Mouse (Mus musculus): ENCODE results near the gene Gmpr2. TPM values are rescaled to one million over a fixed set of nuclear protein-coding genes. Genes with fewer than 3 reads are reported as not detected.

Gmpr2 gene
- total and polyA plus RNA-seq, 2 experiments = 9.9 to 13.1 TPM

DNA sequence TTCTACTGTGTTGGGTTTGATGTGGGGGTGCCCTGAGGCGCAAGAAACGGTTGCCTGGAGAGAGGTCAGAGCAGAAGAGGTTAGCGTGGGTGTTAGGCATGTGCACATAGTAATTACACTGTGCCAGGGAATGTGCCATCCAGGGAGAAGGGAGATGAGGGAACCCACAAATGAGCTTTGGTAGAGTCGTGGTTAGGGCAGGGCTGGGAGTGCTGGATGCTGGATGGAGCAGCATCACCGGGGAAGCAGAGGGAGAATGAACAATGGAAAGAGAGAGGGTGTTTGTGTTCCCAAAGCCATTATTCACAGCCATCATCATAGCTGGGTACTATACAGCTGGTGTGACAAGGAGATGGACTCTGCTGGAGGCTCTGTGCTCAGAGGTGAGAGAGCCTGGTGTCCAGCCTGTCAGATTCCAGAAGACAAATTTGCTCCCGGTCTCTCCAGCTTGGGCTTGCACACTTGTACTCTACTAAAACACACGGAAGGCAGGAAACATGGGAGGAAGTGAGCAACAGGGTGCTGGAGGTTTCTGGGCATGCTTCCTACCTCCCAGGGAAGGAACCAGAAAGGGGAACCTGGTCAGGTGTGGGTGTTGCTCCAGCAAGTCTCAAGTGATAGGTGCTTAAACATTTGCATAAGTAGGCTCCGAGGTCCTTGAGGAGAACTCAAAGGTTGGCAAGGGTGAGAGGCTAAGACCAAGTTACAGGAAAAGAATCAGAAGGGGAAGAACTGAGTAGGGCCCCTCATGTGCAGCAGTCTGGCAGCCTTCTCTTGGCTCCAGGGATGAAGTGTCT lies 56.3 kb downstream of the Gmpr2 start:
- Histone ChIP-seq H3K27ac (replicated peaks; ENCODE audit: insufficient read depth, low read depth, low read length) (no peak overlapping the region), H3K4me1 (ENCODE audit: control insufficient read depth, insufficient read depth, low read length) (peaks cover 20% of the 10 kb centered on the region), H3K9ac (ENCODE audit: low read depth, low read length) (no peak overlapping the region), H3K4me3 (ENCODE audit: insufficient read depth, low read depth, low read length) (no peak overlapping the region), H3K79me2 (ENCODE audit: control insufficient read depth, insufficient read depth, low read length) (no peaks in the 10 kb centered on the region), H3K27me3 (ENCODE audit: control insufficient read depth, insufficient read depth, low read length) (no peaks in the 10 kb centered on the region), H3K36me3 (ENCODE audit: control insufficient read depth, insufficient read depth, low read length) (no peaks in the 10 kb centered on the region)
- no peak for DNase-seq (ENCODE audit: extremely low read depth, low read depth, low spot score)
- TF ChIP-seq CTCF (IDR thresholded peaks at IDR 0.05; ENCODE audit: low read depth, low read length) (no peak), POLR2A (IDR thresholded peaks at IDR 0.05; ENCODE audit: extremely low read depth, insufficient read depth, low read length) (no peak)
- WGBS = 80% methylated on average over 8 of the region's 8 CpGs

Other genes with a start within 250 kb of the Gmpr2 start
Only the 30 nearest of the 35 such genes appear.
- 0.09 and 0.13 TPM in 2 replicates for gene Carmil3, start 181.3 kb upstream of the Gmpr2 start, total RNA-seq (2014; rRNA removed)
- gene Carmil3, start 181.3 kb upstream of the Gmpr2 start, polyA plus RNA-seq (2012; rRNA removed) = 0.29 and 0.36 TPM in 2 replicates
- gene Cpne6, start 161.5 kb upstream of the Gmpr2 start, total RNA-seq (2014; rRNA removed) = not detected in 2 replicates
- gene Cpne6, start 161.5 kb upstream of the Gmpr2 start, polyA plus RNA-seq (2012; rRNA removed) = not detected in 2 replicates
- gene Nrl, start 147.0 kb upstream of the Gmpr2 start, total RNA-seq (2014; rRNA removed) = not detected in 2 replicates
- gene Nrl, start 147.0 kb upstream of the Gmpr2 start, polyA plus RNA-seq (2012; rRNA removed) = not detected in 2 replicates
- gene Pck2, start 131.7 kb upstream of the Gmpr2 start, total RNA-seq (2014; rRNA removed) = 1.2 and 3.2 TPM in 2 replicates
- gene Pck2, start 131.7 kb upstream of the Gmpr2 start, polyA plus RNA-seq (2012; rRNA removed) = 2.4 and 7.3 TPM in 2 replicates
- gene Dcaf11, start 111.9 kb upstream of the Gmpr2 start, total RNA-seq (2014; rRNA removed) = 305 and 330 TPM in 2 replicates
- gene Dcaf11, start 111.9 kb upstream of the Gmpr2 start, polyA plus RNA-seq (2012; rRNA removed) = 263 and 363 TPM in 2 replicates
- not detected in 2 replicates for gene A730061H03Rik, start 111.5 kb upstream of the Gmpr2 start, total RNA-seq (2014; rRNA removed)
- gene A730061H03Rik, start 111.5 kb upstream of the Gmpr2 start, polyA plus RNA-seq (2012; rRNA removed) = 0.42 and 0.62 TPM in 2 replicates
- 3.8 and 7.5 TPM in 2 replicates for gene Fitm1, start 96.3 kb upstream of the Gmpr2 start, total RNA-seq (2014; rRNA removed)
- 45.7 and 60.2 TPM in 2 replicates for gene Fitm1, start 96.3 kb upstream of the Gmpr2 start, polyA plus RNA-seq (2012; rRNA removed)
- 78.5 and 94.2 TPM in 2 replicates for gene Psme1, start 93.8 kb upstream of the Gmpr2 start, total RNA-seq (2014; rRNA removed)
- 46.9 and 59.9 TPM in 2 replicates for gene Psme1, start 93.8 kb upstream of the Gmpr2 start, polyA plus RNA-seq (2012; rRNA removed)
- gene Emc9, start 86.6 kb upstream of the Gmpr2 start, total RNA-seq (2014; rRNA removed) = 32.7 and 36.1 TPM in 2 replicates
- 46.8 and 57.2 TPM in 2 replicates for gene Emc9, start 86.6 kb upstream of the Gmpr2 start, polyA plus RNA-seq (2012; rRNA removed)
- gene Psme2, start 80.8 kb upstream of the Gmpr2 start, total RNA-seq (2014; rRNA removed) = 110 and 142 TPM in 2 replicates
- gene Psme2, start 80.8 kb upstream of the Gmpr2 start, polyA plus RNA-seq (2012; rRNA removed) = 55.9 and 56.9 TPM in 2 replicates
- gene Rnf31, start 80.2 kb upstream of the Gmpr2 start, total RNA-seq (2014; rRNA removed) = 4.9 and 8.0 TPM in 2 replicates
- gene Rnf31, start 80.2 kb upstream of the Gmpr2 start, polyA plus RNA-seq (2012; rRNA removed) = 15.4 and 20.4 TPM in 2 replicates
- 21.1 and 24.2 TPM in 2 replicates for gene Irf9, start 68.4 kb upstream of the Gmpr2 start, total RNA-seq (2014; rRNA removed)
- gene Irf9, start 68.4 kb upstream of the Gmpr2 start, polyA plus RNA-seq (2012; rRNA removed) = 36.8 and 45.0 TPM in 2 replicates
- gene Rec8, start 53.9 kb upstream of the Gmpr2 start, total RNA-seq (2014; rRNA removed) = 0.34 and 0.46 TPM in 2 replicates
- gene Rec8, start 53.9 kb upstream of the Gmpr2 start, polyA plus RNA-seq (2012; rRNA removed) = 0.54 and 2.3 TPM in 2 replicates
- gene Ipo4, start 36.0 kb upstream of the Gmpr2 start, total RNA-seq (2014; rRNA removed) = 16.8 and 32.6 TPM in 2 replicates
- 42.0 and 53.0 TPM in 2 replicates for gene Ipo4, start 36.0 kb upstream of the Gmpr2 start, polyA plus RNA-seq (2012; rRNA removed)
- 1.1 and 2.1 TPM in 2 replicates for gene Gm49378, start 34.0 kb upstream of the Gmpr2 start, total RNA-seq (2014; rRNA removed)
- 7.0 and 7.9 TPM in 2 replicates for gene Gm49378, start 34.0 kb upstream of the Gmpr2 start, polyA plus RNA-seq (2012; rRNA removed)
- gene Tm9sf1, start 28.1 kb upstream of the Gmpr2 start, total RNA-seq (2014; rRNA removed) = 46.5 and 62.0 TPM in 2 replicates
- 66.3 and 70.4 TPM in 2 replicates for gene Tm9sf1, start 28.1 kb upstream of the Gmpr2 start, polyA plus RNA-seq (2012; rRNA removed)
- 0.09 and 0.47 TPM in 2 replicates for gene Tssk4, start 21.8 kb upstream of the Gmpr2 start, total RNA-seq (2014; rRNA removed)
- gene Tssk4, start 21.8 kb upstream of the Gmpr2 start, polyA plus RNA-seq (2012; rRNA removed) = 0.18 and 0.24 TPM in 2 replicates
- 10.1 and 10.3 TPM in 2 replicates for gene Mdp1, start 11.4 kb upstream of the Gmpr2 start, total RNA-seq (2014; rRNA removed)
- 9.8 and 10.5 TPM in 2 replicates for gene Mdp1, start 11.4 kb upstream of the Gmpr2 start, polyA plus RNA-seq (2012; rRNA removed)
- gene Nedd8, start 183 bp downstream of the Gmpr2 start, total RNA-seq (2014; rRNA removed) = 94.7 and 99.4 TPM in 2 replicates
- 209 and 225 TPM in 2 replicates for gene Nedd8, start 183 bp downstream of the Gmpr2 start, polyA plus RNA-seq (2012; rRNA removed)
- 7.7 and 8.5 TPM in 2 replicates for gene Tinf2, start 9.9 kb downstream of the Gmpr2 start, total RNA-seq (2014; rRNA removed)
- 8.1 and 8.2 TPM in 2 replicates for gene Tinf2, start 9.9 kb downstream of the Gmpr2 start, polyA plus RNA-seq (2012; rRNA removed)
- gene Tgm1, start 42.0 kb downstream of the Gmpr2 start, total RNA-seq (2014; rRNA removed) = 7.9 and 8.4 TPM in 2 replicates
- gene Tgm1, start 42.0 kb downstream of the Gmpr2 start, polyA plus RNA-seq (2012; rRNA removed) = 22.8 and 24.2 TPM in 2 replicates
- 28.7 and 31.5 TPM in 2 replicates for gene Rabggta, start 50.3 kb downstream of the Gmpr2 start, total RNA-seq (2014; rRNA removed)
- gene Rabggta, start 50.3 kb downstream of the Gmpr2 start, polyA plus RNA-seq (2012; rRNA removed) = 64.0 and 65.1 TPM in 2 replicates
- 109 and 140 TPM in 2 replicates for gene Dhrs1, start 73.7 kb downstream of the Gmpr2 start, total RNA-seq (2014; rRNA removed)
- gene Dhrs1, start 73.7 kb downstream of the Gmpr2 start, polyA plus RNA-seq (2012; rRNA removed) = 263 and 286 TPM in 2 replicates
- 11.0 and 13.0 TPM in 2 replicates for gene Nop9, start 73.8 kb downstream of the Gmpr2 start, total RNA-seq (2014; rRNA removed)
- 11.8 and 15.1 TPM in 2 replicates for gene Nop9, start 73.8 kb downstream of the Gmpr2 start, polyA plus RNA-seq (2012; rRNA removed)
- gene Cideb, start 86.5 kb downstream of the Gmpr2 start, total RNA-seq (2014; rRNA removed) = 101 and 128 TPM in 2 replicates
- 483 and 586 TPM in 2 replicates for gene Cideb, start 86.5 kb downstream of the Gmpr2 start, polyA plus RNA-seq (2012; rRNA removed)
- gene Ltb4r2, start 89.5 kb downstream of the Gmpr2 start, total RNA-seq (2014; rRNA removed) = 0.74 and 0.94 TPM in 2 replicates
- 1.9 and 2.6 TPM in 2 replicates for gene Ltb4r2, start 89.5 kb downstream of the Gmpr2 start, polyA plus RNA-seq (2012; rRNA removed)
- gene Ltb4r1, start 94.0 kb downstream of the Gmpr2 start, total RNA-seq (2014; rRNA removed) = 0.28 and 0.34 TPM in 2 replicates
- 0.80 and 1.4 TPM in 2 replicates for gene Ltb4r1, start 94.0 kb downstream of the Gmpr2 start, polyA plus RNA-seq (2012; rRNA removed)
- gene Adcy4, start 112.2 kb downstream of the Gmpr2 start, total RNA-seq (2014; rRNA removed) = 2.4 and 3.6 TPM in 2 replicates
- gene Adcy4, start 112.2 kb downstream of the Gmpr2 start, polyA plus RNA-seq (2012; rRNA removed) = 3.3 and 4.5 TPM in 2 replicates
- 0.94 and 1.8 TPM in 2 replicates for gene Ripk3, start 116.9 kb downstream of the Gmpr2 start, total RNA-seq (2014; rRNA removed)
- gene Ripk3, start 116.9 kb downstream of the Gmpr2 start, polyA plus RNA-seq (2012; rRNA removed) = 1.4 and 4.0 TPM in 2 replicates
- 0.18 and 0.60 TPM in 2 replicates for gene Nfatc4, start 151.2 kb downstream of the Gmpr2 start, total RNA-seq (2014; rRNA removed)
- gene Nfatc4, start 151.2 kb downstream of the Gmpr2 start, polyA plus RNA-seq (2012; rRNA removed) = 0.30 and 0.43 TPM in 2 replicates

Measured in liver, adult 2 months (tissue).